Mouse (Mus musculus) natural killer cell, adult 2 months (primary cell): ENCODE measurements around the gene Ldb1.

ENCODE experiments used
- DNase-seq, 2 experiments: peaks; one replicate each; pipeline ENCODE4 v3.0.0; 2022; ENCODE audit warnings: low spot score in 2 of 2

Ldb1 gene

DNA sequence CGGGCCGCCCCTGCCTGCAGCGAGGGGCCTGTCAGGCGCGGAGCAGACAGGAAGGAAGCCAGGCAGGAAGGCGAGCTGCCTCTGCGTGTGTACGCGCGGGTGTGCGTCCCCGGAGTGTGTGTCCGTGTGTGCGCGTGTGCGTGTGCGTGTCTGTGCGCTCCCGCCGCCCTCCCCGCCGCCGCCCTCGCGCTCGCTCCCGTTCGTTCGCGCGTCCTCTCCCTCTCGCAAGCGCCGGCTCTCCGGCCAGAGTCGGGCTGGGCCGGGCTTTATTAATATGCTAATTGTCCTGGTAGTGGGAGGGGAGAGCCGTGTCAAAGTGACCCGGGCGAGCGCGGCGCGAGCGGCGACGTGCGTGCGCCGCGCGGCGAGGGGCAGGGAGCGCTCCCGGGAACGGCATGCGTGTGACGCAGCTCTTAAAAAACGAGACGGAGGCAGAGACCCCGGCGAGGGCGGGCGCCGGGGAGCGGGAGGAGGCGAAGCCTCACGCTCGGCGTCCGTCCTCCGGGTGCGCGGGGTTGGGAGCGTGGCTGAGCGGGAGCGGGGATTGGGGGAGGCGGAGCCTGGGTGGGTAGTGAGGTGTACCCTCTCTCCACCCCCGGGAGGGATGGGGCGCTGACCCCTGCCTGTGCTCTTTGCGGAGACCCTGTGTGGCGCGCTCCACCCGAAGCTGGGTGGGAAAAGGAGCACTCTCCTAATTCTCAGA lies at the start of gene Ldb1:
Ldb1 (minus strand) TSS at position 222 of the 703 bp plus-strand sequence.
- DNase-seq = peak; percentile 72 to 76

GRCm38 (mm10) chr19:46094144-46094543 lies 49.1 kb upstream of the Ldb1 start:
- DNase-seq = no peak

GRCm38 (mm10) chr19:46091641-46092040 lies 46.6 kb upstream of the Ldb1 start:
- no peak for DNase-seq

DNA sequence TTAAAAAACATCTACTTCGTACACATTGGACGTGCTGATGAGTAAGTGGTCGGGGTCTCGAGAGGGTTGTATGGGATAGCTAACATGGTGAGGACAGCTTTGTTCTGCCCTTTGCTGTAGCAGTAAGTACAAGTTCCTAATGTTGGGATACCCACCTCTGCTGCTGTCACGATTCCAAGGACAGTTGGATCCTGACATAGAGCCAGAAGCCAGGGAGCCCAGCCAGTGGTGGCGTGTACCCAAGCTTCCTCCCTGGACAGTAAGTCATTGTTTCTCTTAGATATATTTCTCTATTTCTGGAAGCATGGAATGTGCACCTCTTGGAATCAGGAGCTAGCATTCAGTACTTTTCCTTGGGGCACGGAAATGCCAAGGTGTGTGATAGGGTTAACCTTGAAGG lies 42.9 kb upstream of the Ldb1 start:
- no peak for DNase-seq

DNA sequence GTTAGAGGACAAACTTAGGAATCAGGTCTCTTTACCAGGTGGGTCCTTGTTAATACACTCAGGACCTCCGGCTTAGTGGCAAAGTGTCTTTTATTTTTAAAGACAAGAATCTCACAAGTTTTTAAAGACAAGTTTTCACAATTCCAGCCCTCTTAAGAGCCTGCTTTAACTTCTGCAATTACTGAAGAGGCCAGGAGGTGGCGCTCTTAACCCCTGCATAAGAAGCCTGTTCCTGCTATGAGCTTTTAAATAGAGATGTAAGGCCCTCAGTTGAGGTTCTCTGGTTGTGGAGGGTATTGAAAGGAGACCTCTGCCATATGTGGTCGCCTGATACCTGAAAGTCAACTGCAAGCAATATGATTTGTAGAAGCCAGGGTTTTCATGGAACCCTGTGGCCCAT lies 41.3 kb upstream of the Ldb1 start:
- peak; percentile 38 to 63 for DNase-seq

GRCm38 (mm10) chr19:46085185-46085584 lies 40.2 kb upstream of the Ldb1 start:
- DNase-seq = no peak

DNA sequence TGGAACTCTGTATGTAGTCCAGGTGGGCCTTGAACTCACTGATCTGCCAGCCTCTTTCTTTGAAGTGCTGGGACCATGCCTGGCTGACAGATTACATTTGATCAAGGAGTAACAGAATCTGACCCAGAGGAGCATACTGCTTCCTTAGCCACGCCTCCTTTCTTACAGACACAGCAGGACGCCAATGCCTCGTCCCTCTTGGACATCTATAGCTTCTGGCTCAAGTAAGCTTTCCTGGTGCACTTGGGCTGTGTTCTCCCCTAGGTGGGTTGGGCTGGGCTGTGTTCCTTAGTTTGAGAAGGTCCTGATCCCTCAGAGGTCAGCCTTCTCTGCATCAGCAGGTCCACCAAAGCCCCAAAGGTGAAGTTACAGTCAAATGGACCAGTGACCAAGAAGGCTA lies 33.5 kb upstream of the Ldb1 start:
- DNase-seq = no peak

DNA sequence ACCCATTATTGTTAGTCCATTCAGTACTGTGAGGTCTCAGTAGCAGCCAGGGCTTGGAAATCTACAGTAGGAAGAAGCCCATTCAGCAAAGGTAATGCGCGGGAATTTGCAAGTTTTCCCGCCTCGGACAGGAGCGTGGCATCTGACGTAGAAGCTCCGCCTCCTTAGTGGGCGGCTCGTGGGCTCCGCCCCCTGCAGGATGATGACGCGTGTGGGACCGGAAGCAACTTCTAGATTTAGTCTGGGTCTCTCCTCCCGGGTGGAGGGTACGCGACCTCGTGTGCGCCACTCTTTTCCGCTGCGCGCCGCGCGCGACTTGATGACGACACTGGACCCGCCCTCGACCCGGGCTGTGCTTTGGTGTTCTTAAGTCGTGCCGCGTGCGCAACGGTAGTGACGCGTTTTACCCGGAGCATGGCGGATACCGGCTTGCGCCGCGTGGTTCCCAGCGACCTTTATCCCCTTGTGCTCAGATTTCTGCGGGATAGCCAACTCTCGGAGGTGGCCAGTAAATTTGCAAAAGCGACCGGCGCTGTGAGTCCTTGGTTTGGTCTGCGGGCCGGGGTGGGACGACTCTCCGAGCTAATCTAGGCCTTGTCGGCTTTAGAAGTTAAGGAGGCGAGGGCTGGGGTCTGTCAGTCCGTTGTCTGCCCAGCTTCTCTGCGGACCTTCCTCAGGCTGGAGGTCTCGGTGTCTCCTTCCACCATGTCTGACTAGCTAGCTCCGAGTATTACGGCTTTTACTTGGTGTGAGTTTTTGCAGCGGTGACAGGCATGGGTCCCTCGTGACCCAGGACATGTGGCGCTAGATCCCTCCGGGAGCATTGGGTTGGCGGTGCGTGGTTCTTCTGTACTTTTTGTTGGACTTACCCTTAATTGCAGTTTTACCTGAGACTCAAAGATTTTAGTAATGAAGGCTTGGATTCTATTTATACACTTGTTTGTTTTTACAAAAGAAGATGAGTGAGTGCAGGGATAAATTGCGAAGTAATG lies 30.9 kb upstream of the Ldb1 start, which contains the start of gene Nolc1:
Nolc1 (plus strand) TSS at position 248 of the 992 bp plus-strand sequence.
- peak; percentile 98 to 99 for DNase-seq

- DNase-seq = no peak
These were observed 29.3 kb upstream of the Ldb1 start for GRCm38 (mm10) chr19:46074266-46074665.

- no peak for DNase-seq
These were observed 28.3 kb upstream of the Ldb1 start for GRCm38 (mm10) chr19:46073285-46073684.

DNA sequence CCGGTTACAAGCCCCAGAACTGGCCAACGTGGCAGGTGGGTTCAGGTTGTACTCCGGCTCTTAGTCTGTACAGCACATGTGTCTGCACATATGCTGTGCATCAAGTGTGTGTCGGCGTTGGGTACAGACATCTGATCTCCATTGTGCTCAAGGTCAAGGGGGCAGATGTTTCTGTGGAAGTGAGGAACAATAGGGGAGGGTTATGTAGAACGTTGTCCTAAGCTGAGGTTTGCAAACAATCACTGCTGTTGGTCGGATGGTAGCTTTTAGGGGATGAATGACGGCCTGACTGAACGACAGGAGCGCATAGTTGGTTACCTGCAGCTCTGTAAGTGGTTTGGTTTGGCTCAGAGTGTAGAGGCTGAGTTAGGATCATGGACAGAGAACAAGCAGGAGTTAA lies 23.0 kb upstream of the Ldb1 start:
- no peak for DNase-seq

DNA sequence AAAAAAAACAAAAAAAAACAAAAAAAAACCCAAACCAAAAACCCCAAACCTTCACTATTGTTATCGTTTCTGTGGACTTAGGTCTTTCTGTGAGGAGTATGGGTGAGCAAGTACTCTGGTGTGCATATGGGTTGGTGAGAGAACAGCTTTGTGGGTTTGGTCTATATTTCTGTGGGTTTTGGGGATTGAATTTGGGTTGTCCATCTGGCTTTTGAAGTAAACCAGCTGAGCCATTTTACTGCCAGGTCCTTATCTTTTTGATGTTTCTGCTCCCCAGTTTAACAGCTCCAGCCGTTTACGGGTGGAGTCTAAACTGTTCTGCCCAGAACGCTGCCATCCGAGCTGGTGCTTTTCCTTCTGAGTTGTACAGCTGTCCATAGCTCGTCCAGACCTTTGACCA lies 15.8 kb upstream of the Ldb1 start:
- no peak for DNase-seq

DNA sequence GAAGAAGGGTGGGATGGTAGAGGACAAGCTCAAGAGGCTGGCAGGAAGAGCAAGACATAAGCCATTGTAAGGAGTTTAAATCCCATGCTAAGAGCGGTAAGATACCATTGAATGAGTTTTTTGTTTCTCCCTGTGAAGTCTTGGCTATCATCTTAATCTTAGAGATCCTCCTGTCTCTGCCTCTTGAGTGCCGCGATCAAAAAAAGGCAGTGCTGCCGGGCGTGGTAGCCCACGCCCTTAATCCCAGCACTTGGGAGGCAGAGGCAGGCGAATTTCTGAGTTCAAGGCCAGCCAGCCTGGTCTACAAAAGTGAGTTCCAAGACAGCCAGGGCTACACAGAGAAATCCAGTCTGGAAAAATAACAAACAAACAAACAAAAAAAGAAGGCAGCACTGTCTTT lies 13.5 kb upstream of the Ldb1 start:
- no peak for DNase-seq

DNA sequence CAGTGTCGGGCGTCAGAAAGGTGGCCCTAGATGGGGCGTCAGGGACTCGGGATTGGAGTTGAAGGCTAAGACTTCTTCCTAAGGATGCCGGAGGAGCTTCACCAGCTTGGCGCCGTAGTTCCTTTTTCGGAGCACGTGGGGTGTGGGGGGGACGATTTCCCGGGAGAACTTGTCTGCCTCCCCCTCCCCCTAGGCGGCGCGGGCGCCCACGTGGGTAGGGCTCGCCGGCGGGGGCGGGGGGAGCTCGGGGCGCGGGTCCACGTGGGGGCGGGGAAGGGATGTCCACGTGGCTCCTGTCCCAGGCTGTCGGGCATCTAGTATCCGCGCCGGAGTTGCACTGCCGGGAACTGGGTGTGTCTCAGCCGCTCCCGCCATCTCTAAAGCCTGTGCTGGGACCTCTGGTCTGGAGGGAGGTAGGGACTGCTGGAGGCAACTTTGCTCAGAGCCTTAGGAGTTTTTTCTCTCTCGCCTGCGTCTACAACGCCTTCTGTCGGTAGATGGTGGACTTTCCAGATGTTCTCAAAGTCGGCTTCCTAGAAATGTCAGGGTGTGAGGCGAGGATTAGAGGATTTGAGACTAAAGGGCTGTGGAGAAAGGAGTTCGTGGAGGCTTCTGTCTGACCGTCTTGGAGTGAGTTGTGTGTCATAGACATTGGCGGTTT lies 12.1 kb upstream of the Ldb1 start:
- peak in 1 of 2 experiments; percentile 48 for DNase-seq

GRCm38 (mm10) chr19:46056388-46056946 lies 11.5 kb upstream of the Ldb1 start:
- DNase-seq = peak; percentile 87 to 90

DNA sequence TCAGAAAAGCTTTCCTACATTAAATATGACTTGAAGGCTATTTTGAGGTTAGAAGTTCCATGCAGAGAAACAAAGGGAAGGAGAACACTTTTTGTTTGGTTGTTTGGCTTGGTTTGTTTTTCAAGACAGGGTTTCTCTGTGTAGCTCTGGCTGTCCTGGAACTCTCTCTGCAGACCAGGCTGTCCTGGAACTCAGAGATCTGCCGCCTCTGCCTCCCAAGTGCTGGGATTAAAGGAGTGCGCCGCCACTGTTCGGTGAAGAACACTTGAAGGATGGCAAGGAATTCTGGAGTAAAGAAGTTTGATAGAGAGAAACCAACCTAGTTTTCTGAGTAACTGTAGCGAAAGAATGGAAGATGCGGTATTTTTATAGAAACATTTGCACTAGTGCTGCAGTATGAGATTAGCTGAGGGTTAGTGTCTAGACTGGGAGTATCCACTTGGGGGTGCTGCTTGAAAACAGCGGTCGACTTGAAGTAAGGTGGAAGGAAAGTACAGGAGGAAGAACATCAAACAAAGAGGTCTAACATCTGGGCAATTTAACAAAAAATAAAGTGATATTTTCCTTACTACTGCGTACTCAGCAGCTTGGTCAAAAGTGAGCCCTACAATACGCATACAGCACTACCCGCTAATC lies 10.9 kb upstream of the Ldb1 start:
- DNase-seq = no peak

DNA sequence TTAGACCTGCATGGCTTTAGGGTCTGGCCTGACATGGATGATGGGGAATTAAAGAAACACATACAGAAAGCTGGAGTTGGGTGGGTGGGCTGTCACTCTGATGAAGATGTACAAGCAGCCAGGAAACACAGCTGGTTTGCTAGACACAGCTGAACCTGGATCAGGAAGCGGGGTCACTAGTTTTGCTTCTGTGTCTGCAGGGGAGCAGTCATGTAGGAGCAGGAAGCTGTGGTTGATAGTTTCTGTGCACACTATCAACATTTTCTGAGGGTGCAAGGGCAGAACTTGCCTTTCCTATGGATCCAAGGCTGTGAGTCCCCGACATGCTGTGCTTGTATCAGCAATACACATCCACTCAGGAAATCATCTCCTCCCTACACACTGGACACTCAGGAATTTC lies 5.4 kb upstream of the Ldb1 start:
- no peak for DNase-seq

- DNase-seq = no peak
These were observed 4.1 kb upstream of the Ldb1 start for GRCm38 (mm10) chr19:46049129-46049528.

- DNase-seq = no peak
These were observed 2.4 kb upstream of the Ldb1 start for GRCm38 (mm10) chr19:46047426-46047825.

DNA sequence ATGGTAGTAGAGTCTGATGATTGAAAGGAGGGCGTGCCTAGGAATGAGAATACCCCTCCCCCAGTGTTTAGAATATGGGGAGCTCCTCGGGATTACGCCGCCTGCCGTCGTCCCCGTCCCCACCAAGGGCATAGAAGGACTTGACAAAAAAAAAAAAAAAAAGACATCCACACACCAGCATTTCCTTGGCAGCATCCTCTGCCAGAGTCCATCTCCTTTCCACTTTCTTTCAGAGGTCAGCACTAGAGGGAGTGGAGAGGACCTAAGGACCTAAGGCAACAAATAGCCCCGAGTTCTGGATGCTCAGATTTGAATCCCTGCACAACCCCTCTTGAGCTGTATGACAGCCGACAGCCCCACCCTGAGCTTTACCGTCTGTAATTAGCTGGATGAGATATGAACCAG lies 1.6 kb upstream of the Ldb1 start:
- DNase-seq = no peak

DNA sequence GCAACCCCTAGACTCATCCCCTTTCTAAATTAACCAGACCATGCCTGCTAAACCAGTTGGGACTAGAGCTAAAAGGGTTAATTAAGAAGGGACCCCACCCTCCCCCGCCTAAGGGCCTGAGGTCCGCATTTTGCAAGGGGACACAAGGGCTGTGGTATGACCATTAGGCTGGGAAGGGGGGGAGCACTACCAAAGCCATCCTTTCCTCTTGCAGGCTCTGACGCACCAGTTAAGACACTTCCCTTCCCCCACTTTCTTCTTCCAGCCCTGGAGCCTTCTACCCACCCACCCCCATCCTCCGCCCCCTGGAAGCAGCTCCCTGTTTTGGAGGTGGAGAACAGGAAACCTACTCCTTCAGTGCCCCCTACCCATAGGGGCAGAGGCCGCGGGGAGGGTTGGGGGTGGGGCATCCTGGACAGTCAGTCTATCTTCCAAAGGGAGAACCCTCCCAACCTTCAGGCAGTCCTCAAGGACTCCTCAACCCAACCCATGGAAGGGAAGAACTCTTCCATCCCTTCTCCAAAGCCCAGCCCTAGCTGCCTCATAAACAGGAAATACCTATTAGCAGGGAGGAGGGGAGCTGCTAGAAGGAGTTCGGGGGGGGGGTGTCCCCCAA lies 790 bp upstream of the Ldb1 start:
- peak in 1 of 2 experiments; percentile 30 for DNase-seq
